Mouse (Mus musculus) thymus, adult 2 months (tissue): ENCODE measurements around the gene Susd6. TPM values are rescaled to one million over a fixed set of nuclear protein-coding genes. Genes with fewer than 3 reads are reported as not detected.

ENCODE experiments used
- DNase-seq: peaks from one replicate; pipeline ENCODE4 v3.0.0; 2021
- H3K27ac ChIP-seq: fragments of 200-500 bp; 2 replicates; pipeline ENCODE4 v1.5.1; 2012; ENCODE audit warnings: low read length, control low read depth; ENCODE audit not compliant: control insufficient read depth, insufficient read depth
- H3K27me3 ChIP-seq: fragments of 200-500 bp; 2 replicates; pipeline ENCODE4 v1.6.1; 2012; ENCODE audit warnings: mild to moderate bottlenecking, low read length, moderate library complexity, mixed read lengths; ENCODE audit not compliant: control insufficient read depth, insufficient read depth
- H3K36me3 ChIP-seq: fragments of 200-500 bp; 2 replicates; pipeline ENCODE4 v1.6.1; 2012; ENCODE audit warnings: mild to moderate bottlenecking, low read length, moderate library complexity; ENCODE audit not compliant: control insufficient read depth, insufficient read depth
- H3K4me1 ChIP-seq: fragments of 200-500 bp; replicated peaks from 2 replicates; pipeline ENCODE4 v1.6.1; 2012; ENCODE audit warnings: low read length; ENCODE audit not compliant: control insufficient read depth, insufficient read depth
- H3K4me3 ChIP-seq: fragments of 200-500 bp; 2 replicates; pipeline ENCODE4 v1.5.1; 2012; ENCODE audit warnings: mild to moderate bottlenecking, low read length, control low read depth, moderate library complexity; ENCODE audit not compliant: control insufficient read depth, insufficient read depth
- CTCF ChIP-seq: fragments of 200-500 bp; IDR thresholded peaks from 2 replicates; pipeline ENCODE4 v1.5.1; 2012; ENCODE audit warnings: mild to moderate bottlenecking, control low read depth, low read length, moderate library complexity, borderline replicate concordance; ENCODE audit not compliant: control insufficient read depth, poor library complexity, insufficient read depth; ENCODE audit errors: extremely low read depth
- POLR2A ChIP-seq: fragments of 200-500 bp; IDR thresholded peaks from 2 replicates; pipeline ENCODE4 v1.6.1; 2012; ENCODE audit warnings: mild to moderate bottlenecking, low read length, control low read depth, moderate library complexity; ENCODE audit not compliant: control insufficient read depth, poor library complexity, insufficient read depth; ENCODE audit errors: extremely low read depth
- WGBS: fragments of 180-500 bp; shearing (Covaris S2); methylation state at CpG from one replicate; pipeline ENCODE4 v1.1.7; 2018; 5-methylcytosine and 5-hydroxymethylcytosine counted together
- polyA plus RNA-seq: library from polyadenylated mRNA; depleted of rRNA; stranded (reverse); fragments of >200 nt; gene quantifications from 2 replicates; pipeline ENCODE4 v1.2.3, GENCODE M21; 2012

Susd6 gene
- polyA plus RNA-seq, 1 experiment = 81.3 TPM

GRCm38 (mm10) chr12:80838787-80839186 is 48.5 kb downstream of the Susd6 start:
- Histone ChIP-seq H3K4me3 (no peak overlapping the region), H3K4me1 (no peaks in the 10 kb centered on the region), H3K36me3 (no peaks in the 10 kb centered on the region), H3K27ac (no peak overlapping the region), H3K27me3 (no peaks in the 10 kb centered on the region)
- TF ChIP-seq CTCF = no peak
- no peak for TF ChIP-seq POLR2A
- DNase-seq = no peak
- 49% methylated on average over 2 of the region's 2 CpGs for WGBS

DNA sequence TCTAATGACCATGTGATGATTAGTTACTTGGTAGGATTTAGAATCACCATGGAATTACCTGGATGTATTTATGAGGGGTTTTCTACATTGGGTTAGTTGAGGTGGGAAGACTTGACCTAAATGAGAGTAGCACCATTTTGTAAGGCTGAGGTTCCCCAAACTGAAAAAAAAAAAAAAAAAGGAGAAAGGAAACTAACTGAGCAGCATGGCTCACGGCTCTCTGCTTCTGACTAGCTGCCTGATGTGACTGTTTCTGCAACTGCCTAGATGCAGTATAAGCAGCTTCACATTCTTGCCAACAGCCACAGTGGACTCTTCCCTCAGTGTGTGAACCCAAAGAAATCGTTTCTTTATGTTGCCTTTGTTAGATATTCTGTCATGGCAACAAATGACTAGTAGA is 49.3 kb downstream of the Susd6 start:
- no peak for DNase-seq
- no peaks in the 10 kb centered on the region for H3K36me3 ChIP-seq
- 65% methylated on average over 2 of the region's 2 CpGs for WGBS
- no peaks in the 10 kb centered on the region for H3K27me3 ChIP-seq
- no peak overlapping the region for H3K4me3 ChIP-seq
- H3K4me1 ChIP-seq = no peaks in the 10 kb centered on the region
- H3K27ac ChIP-seq = no peak overlapping the region
- no peak for TF ChIP-seq POLR2A
- no peak for TF ChIP-seq CTCF

DNA sequence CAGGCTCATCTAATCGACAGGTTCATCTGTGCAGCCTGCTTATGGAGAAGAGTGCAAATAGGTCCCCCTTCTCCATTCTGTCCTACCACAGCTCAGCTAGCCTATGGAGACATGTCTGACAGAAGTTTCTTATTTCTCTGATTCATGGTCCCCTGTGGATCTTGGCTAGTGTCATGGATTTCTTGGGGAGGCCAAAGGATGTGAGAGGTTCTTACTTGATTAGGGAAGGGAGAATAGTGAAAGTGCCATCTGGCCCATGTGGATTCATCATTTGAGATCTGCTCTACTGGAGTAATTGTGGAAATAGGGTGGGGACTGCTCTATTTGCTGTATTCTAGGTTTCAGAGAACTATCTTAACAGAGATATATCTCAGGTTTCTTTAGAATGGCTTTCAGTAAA is 51.3 kb downstream of the Susd6 start:
- H3K4me1 ChIP-seq = no peaks in the 10 kb centered on the region
- no peaks in the 10 kb centered on the region for H3K36me3 ChIP-seq
- TF ChIP-seq POLR2A = no peak
- no peak for TF ChIP-seq CTCF
- DNase-seq = no peak
- no peak overlapping the region for H3K4me3 ChIP-seq
- no peak overlapping the region for H3K27ac ChIP-seq
- 93% methylated on average over 1 of the region's 1 CpGs for WGBS
- H3K27me3 ChIP-seq = no peaks in the 10 kb centered on the region

DNA sequence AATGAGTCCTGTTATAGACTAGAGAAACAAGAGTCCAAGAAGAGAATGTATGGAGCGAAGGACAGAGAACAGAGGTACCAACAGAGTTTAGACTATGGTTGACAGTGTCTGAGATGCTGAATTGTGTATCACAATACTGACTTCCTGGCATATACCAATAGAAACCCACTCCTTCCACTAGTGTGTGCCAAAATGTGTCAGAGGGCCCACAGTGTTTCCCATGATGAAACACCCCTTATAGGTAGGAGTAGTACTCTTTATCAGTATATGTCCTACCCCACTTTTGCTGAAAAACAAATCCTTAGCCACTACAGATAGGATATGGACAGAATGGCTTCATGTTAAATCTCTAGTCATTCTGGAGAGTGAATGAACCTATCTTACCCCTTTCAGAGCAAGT is 52.3 kb downstream of the Susd6 start:
- Histone ChIP-seq H3K36me3 (no peaks in the 10 kb centered on the region), H3K4me1 (no peaks in the 10 kb centered on the region), H3K27me3 (no peaks in the 10 kb centered on the region), H3K4me3 (no peak overlapping the region), H3K27ac (no peak overlapping the region)
- WGBS = 98% methylated on average over 1 of the region's 1 CpGs
- TF ChIP-seq POLR2A = no peak
- TF ChIP-seq CTCF = no peak
- no peak for DNase-seq

DNA sequence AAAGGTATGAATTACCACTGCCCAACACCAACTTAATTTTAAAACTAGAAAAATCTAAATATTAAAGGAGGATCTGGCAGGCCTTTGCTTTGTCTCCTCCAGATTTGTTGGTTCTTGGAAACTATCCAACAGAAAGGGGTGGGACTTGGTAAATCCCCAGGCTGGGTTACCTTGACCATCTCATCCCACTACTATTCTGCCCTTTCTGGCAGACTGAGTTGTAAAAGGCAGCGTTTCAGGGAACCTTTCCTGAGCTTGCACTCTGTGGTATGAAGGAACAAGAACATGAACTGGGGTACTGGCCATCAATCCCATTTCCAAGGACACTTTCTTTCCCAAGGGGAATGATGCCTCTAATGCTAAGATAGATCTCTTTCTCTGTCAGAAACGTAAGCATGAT is 52.9 kb downstream of the Susd6 start:
- 94% methylated on average over 2 of the region's 2 CpGs for WGBS
- no peaks in the 10 kb centered on the region for H3K36me3 ChIP-seq
- DNase-seq = no peak
- H3K27me3 ChIP-seq = no peaks in the 10 kb centered on the region
- no peaks in the 10 kb centered on the region for H3K4me1 ChIP-seq
- no peak overlapping the region for H3K27ac ChIP-seq
- TF ChIP-seq CTCF = no peak
- TF ChIP-seq POLR2A = no peak
- H3K4me3 ChIP-seq = no peak overlapping the region

DNA sequence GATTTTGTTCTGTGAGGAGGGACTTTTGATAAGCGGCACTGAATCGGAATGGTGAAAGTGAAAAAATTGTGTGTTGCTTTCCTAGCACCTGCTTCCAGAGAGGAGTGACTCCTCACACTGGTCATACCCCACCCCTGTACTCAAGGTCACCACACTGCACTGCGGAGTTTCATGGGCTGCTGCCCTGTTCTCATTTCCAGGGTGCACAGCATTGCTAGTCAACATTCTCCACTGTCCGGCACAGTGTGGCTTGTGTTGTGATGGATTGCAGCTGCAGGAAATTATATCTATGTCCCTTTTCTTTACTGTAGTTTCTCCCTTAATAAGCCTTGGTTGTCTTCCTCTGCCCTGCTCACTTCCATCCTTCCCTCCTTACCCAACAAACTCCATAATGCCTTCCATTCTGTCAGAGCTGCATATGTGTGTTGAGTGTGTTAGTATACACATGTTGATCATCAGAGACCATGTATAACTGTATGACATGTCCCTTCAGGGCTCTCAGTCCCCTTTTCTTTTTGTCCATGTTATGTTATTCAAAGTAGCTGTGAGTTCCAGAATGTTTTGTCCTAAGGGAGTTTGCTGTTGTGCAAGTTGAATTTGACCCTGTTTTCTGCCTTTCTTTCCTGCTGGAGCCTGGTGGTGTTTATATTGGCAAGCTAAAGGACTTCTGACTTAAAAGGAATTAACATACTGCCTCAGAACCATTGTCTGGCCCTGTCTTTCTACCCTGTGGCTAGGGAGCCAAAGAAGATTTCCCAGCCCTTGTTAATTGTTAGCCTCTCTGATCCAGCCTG is 53.5 kb downstream of the Susd6 start:
- TF ChIP-seq POLR2A = no peak
- TF ChIP-seq CTCF = no peak
- 95% methylated on average over 4 of the region's 4 CpGs for WGBS
- Histone ChIP-seq H3K36me3 (no peaks in the 10 kb centered on the region), H3K4me1 (no peaks in the 10 kb centered on the region), H3K27me3 (no peaks in the 10 kb centered on the region), H3K4me3 (no peak overlapping the region), H3K27ac (no peak overlapping the region)
- no peak for DNase-seq
